Mouse (Mus musculus) embryo, embryonic 11.5 days (tissue): ENCODE results near the gene Mybbp1a.
"Not testable (repeated sequence)": the region's sequence is repeated elsewhere in the genome, so short reads cannot be mapped to it uniquely, and the experiment has no call there.

Source experiments
- DNase-seq: peaks from one replicate; pipeline ENCODE4 v3.0.0-alpha.2; 2012; ENCODE audit warnings: low read depth, low spot score

Mybbp1a gene

DNA sequence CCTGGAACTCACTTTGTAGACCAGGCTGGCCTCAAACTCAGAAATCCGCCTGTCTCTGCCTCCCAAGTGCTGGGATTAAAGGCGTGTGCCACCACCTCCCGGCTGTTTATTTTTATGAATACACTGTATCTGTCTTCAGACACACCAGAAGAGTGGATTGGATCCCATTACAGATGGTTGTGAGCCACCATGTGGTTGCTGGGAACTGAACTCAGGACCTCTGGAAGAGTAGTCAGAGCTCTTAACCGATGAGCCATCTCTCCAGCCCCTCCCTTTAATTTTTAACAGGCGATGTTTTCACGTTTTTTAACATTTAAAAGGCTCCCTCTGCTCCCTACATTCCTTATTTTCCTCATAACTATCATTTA lies 574 bp upstream of the Mybbp1a start:
- DNase-seq = not testable (repeated sequence)

GRCm38 (mm10) chr11:72446311-72447105 lies 5.4 kb downstream of the Mybbp1a start:
- no peak for DNase-seq

GRCm38 (mm10) chr11:72447475-72447874 lies 6.3 kb downstream of the Mybbp1a start:
- no peak for DNase-seq

DNA sequence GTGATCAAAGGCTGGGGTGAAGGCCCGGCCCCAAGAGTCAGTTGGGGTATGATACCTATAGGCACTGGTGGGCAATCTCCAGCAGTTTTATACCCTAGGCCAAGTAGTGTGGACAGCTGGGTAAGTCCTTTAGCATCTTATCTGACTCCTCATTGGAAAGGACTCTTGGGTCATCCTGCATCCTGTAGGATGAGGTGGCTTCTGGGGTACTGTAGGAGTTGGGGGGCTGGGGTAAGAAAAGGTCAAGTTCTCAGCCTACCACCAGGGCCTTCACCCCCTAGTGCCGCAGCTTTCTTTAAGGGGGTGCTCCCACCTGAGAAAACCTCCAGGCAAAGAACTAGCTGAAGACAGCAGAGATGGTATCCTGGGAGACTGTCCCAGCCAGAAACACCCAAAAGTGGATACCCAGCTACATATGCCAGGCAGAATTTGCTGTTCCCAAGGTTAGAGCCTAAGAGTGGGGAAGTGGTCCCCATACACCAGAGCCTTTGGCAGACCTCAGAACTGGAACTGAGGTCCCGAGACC lies 11.0 kb downstream of the Mybbp1a start:
- DNase-seq = no peak

GRCm38 (mm10) chr11:72453105-72453953 lies 12.2 kb downstream of the Mybbp1a start:
- no peak for DNase-seq

GRCm38 (mm10) chr11:72455694-72456093 lies 14.5 kb downstream of the Mybbp1a start:
- no peak for DNase-seq

GRCm38 (mm10) chr11:72457995-72458496 lies 16.9 kb downstream of the Mybbp1a start:
- no peak for DNase-seq

- no peak for DNase-seq
Observed at GRCm38 (mm10) chr11:72458502-72458901, 17.3 kb downstream of the Mybbp1a start.

DNA sequence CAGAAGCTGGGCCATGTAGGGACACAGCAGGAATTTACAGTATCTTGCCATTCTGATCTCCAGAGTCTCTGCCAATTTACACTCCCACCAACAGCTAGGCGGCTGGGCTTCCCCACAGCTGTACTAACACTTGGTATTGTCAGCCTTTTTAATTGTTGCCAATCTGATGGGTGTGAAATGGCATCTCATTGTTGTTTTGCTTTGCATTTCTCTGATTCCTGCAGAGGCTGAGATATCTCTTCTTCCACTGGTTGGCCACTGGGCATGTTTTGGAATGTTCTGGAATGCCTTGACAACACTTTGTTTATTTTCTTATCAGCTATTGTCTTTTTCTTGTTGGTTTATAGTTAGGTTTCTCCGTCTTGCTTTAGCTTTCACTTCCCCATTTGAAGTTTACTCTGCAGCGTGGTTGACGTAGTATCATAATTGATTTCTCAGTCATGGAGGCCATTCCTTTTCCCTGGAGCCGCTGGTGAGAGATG lies 20.4 kb downstream of the Mybbp1a start:
- no peak for DNase-seq

- DNase-seq = no peak
Observed at GRCm38 (mm10) chr11:72464821-72465220, 23.7 kb downstream of the Mybbp1a start.

DNA sequence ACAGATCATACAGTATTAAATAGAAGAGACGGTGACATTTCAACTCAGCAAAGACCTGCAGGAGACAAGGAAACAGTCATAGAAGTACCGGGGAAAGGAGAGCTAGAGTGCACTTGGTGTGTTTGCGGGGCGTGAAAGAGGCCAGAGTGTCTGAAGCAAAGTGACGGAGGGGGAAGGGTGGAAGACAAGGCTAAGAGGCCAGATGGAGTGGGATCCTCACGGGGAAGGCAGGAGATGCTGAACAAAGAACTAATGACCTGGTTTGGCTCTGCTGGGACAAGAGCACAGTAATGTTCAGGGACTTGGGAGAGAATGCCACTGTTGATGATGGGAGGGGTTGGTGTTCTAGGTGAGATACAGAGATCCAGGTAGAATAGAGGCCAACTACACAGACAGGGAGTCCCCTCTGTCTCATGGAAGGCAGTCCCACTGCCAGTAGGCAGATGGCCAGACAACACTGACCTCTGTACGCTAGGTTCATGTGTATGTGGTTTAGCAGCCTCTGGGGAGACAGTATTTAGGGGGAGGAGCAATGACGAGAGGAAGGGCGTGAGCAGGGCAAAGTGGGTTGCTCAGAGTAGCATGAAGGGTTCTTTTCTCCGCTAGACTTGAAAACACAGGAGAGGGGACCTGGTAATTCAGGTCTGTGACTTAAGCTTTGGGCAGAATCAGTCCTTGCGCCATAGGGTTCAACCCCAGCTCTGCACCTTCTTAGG lies 25.0 kb downstream of the Mybbp1a start:
- no peak for DNase-seq

DNA sequence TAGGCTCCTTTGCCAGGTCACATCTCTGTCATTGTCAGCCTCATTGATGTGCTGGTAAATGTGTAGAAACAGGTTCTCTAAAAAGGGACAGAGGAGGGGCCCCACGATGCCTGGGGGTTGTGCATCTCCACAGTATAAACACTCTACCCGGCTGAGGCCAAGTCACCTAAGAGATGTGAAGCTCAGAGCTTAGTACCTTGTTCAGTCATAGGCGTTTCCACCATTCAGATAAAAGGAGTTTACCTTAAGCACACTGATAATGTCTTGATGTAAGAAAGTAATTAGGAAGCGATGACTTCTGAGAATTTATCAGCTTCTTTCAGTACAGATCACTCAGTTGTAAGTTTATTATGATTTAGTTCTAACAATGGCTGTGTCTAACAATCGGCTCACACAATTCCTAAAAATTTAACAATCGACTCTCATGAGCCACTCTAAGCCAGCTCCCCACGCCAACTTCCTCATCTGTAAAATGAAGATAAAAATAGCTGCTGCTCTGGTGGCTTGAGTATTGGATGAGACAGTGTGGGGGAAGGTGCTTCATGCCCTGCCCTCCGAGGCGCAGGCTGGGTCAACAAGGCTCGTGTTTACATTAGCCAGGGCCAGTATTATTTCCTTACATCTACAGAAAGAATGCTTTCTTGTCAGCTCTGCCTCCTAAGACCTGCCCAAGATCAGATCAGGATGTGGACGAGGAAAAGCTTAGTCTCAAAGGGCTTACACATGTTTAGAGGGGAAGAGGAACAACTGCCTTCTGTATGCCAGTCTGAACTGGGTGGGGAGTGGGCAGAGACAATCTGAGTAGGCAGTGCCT lies 25.7 kb downstream of the Mybbp1a start:
- DNase-seq = no peak

DNA sequence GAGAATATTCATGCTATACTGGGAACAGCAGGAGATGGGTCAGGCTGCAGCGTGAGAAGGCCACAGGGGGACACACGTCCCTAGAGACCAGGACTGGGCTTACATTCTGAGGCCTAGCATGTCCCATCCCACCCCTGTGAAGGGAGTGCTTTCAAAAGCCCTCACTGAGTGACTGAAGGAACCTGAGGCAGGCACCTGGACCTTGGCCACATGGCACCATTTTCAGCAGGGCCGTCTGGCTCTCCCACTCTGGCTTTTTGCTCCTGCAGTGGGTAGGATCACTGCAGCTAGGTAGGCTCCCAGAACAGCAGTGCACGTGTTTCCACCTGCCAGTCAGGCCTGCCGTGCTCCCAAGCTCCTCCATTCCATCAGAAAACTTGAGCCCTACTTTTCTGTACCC lies 27.4 kb downstream of the Mybbp1a start:
- DNase-seq = no peak

GRCm38 (mm10) chr11:72469217-72469616 lies 28.1 kb downstream of the Mybbp1a start:
- DNase-seq = no peak

DNA sequence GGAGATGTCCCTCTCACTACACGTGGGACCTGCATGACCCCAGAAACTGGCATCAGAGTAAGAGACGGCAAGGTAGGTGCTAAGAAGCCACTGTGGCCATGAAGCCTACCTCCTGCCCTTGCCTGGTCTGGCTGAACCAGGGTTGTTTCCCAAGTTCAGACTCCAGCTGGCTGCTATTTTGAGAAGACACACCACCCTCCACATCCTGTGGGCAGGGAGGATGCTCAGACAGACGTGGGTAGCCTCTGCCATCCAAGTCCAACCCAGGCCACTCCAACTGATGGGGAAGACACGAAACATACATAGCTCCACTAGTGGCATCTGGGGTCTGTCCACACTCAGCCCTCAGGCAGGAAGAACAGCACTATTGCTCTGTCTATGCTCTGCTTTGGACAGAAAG lies 28.8 kb downstream of the Mybbp1a start:
- DNase-seq = no peak

- DNase-seq = no peak
Observed at GRCm38 (mm10) chr11:72471381-72471780, 30.2 kb downstream of the Mybbp1a start.

GRCm38 (mm10) chr11:72473540-72473939 lies 32.4 kb downstream of the Mybbp1a start:
- DNase-seq = no peak

- DNase-seq = no peak
Observed at GRCm38 (mm10) chr11:72474926-72475325, 33.8 kb downstream of the Mybbp1a start.

DNA sequence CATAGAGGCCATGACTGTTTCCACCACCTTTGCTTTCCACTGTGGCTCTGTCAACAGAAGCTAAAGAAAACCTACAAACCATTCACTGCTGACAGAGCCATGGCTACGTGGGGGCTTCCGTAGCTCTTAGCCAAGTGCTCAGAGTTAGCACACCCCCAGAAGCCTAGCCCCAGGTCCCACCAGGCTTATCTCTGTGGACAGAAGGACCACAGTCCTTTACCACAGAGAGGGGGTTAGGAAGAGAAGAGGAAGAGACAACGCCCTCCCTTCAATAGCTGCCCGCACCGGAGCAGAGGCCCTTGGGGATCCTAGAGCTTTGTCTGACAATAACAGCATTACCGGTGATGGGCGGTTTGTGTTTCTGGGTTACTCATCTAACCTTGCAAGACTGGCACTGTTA lies 34.3 kb downstream of the Mybbp1a start:
- no peak for DNase-seq

- no peak for DNase-seq
Observed at GRCm38 (mm10) chr11:72476074-72476625, 35.0 kb downstream of the Mybbp1a start.
